Mouse (Mus musculus): ENCODE measurements at regions not wholly inside any gene's neighbourhood (a gene's known extent, or its start where the extent isn't known, plus 50 kb on each side); places are given as distances from the start of the nearest gene placed in this dataset.

DNA sequence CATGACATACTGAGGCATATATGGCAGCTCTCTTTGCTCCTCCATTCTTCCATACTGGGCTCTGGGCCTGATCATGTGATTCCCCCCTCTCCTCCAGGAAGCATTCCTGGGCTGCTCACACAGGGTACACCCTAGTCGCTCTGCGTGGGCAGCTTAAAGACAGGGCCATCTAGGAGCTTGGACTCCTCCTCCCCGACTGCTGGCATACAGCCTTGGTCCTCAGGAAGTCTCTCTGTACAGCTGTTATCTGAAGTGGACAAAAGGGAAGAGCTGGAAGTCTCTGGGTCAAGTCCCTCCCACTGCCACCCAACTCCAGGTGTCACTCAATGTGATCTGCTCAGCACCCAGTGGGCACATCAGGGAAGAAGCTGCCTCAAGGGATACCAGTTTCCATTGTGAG, 102.6 kb upstream of the Zfp618 start:
- no peak overlapping the region for H3K9ac ChIP-seq (ENCODE audit: low read length)
- no peak overlapping the region for H3K4me3 ChIP-seq (ENCODE audit: low read length)
- 78% methylated on average over 3 of the region's 3 CpGs for WGBS
- H3K27me3 ChIP-seq (ENCODE audit: control insufficient read depth, insufficient read depth, low read length) = no peaks in the 10 kb centered on the region
- H3K9me3 ChIP-seq (replicated peaks; ENCODE audit: control insufficient read depth, low read length) = no peaks in the 10 kb centered on the region
- H3K36me3 ChIP-seq (ENCODE audit: control insufficient read depth, insufficient read depth) = no peaks in the 10 kb centered on the region
- H3K4me1 ChIP-seq (ENCODE audit: control insufficient read depth, insufficient read depth, low read length) = no peaks in the 10 kb centered on the region
- no peak for ATAC-seq (replicated peaks; ENCODE audit: extremely low read depth, insufficient read depth, low FRiP score)
- no peak overlapping the region for H3K4me2 ChIP-seq (ENCODE audit: low read depth, low read length)
- H3K27ac ChIP-seq (ENCODE audit: low read length) = no peak overlapping the region

DNA sequence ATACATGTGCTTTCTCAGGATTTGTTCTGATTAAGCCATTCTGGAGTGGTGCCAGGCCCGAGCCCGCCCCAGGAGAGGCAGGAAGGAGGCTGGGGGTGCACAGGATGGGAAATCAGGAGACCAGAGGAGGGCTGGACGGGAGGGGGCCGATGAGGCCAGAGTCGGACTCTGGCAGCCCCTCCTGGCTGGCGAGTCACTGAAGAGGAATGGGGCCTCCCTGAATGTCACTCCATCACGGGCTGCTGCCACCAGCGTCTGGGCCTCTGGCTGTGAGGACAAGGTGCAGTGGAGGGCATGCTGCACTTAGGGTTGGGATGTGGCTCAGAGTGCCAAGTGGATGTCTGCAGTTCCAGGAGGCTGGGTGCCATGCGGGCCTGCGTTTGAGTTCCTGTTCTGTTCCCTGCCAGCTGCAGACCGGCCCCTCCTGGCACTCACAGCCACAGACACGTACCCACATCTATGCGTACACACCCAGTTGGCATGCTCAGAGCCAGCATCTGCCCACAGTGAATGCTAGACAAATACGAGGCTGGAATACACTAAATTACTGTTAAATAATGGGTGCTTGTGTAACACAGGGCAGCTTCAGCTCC, 94.9 kb upstream of the Zfp618 start:
- no peaks in the 10 kb centered on the region for H3K9me3 ChIP-seq (replicated peaks; ENCODE audit: control insufficient read depth, low read length)
- H3K27me3 ChIP-seq (ENCODE audit: control insufficient read depth, insufficient read depth, low read length) = no peaks in the 10 kb centered on the region
- no peak overlapping the region for H3K4me3 ChIP-seq (ENCODE audit: low read length)
- peaks cover 6% of the 10 kb centered on the region for H3K4me1 ChIP-seq (ENCODE audit: control insufficient read depth, insufficient read depth, low read length)
- H3K36me3 ChIP-seq (ENCODE audit: control insufficient read depth, insufficient read depth) = no peaks in the 10 kb centered on the region
- 38% methylated on average over 14 of the region's 14 CpGs for WGBS
- H3K9ac ChIP-seq (ENCODE audit: low read length) = no peak overlapping the region
- ATAC-seq (replicated peaks; ENCODE audit: extremely low read depth, insufficient read depth, low FRiP score) = peak; percentile 49; the same call in 1 of the 2 replicates
- no peak overlapping the region for H3K27ac ChIP-seq (ENCODE audit: low read length)
- H3K4me2 ChIP-seq (ENCODE audit: low read depth, low read length) = no peak overlapping the region

DNA sequence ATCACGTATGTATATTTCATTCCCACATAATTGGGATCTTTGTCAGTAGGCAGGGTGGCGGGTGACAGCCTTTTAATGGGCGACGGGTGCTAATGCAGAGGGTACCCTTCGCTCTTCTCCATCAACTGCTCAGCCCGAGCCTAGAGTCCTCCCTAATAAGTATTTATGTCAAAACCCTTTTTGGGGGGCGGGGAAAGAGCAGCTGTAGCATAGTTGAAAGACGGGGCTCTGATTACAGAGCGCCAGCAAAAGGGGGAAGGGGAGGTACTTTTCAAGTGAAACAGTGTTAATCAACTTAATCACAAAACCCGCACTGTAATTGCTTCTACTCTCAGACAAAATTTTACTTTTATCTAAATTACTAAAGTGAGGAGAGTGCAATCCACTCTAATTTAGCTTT, 92.8 kb upstream of the Zfp618 start:
- WGBS = 86% methylated on average over 10 of the region's 10 CpGs
- no peak overlapping the region for H3K9ac ChIP-seq (ENCODE audit: low read length)
- no peak overlapping the region for H3K4me2 ChIP-seq (ENCODE audit: low read depth, low read length)
- H3K27me3 ChIP-seq (ENCODE audit: control insufficient read depth, insufficient read depth, low read length) = no peaks in the 10 kb centered on the region
- H3K36me3 ChIP-seq (ENCODE audit: control insufficient read depth, insufficient read depth) = no peaks in the 10 kb centered on the region
- no peak overlapping the region for H3K4me3 ChIP-seq (ENCODE audit: low read length)
- no peaks in the 10 kb centered on the region for H3K9me3 ChIP-seq (replicated peaks; ENCODE audit: control insufficient read depth, low read length)
- no peak for ATAC-seq (replicated peaks; ENCODE audit: extremely low read depth, insufficient read depth, low FRiP score)
- peaks cover 6% of the 10 kb centered on the region for H3K4me1 ChIP-seq (ENCODE audit: control insufficient read depth, insufficient read depth, low read length)
- no peak overlapping the region for H3K27ac ChIP-seq (ENCODE audit: low read length)

DNA sequence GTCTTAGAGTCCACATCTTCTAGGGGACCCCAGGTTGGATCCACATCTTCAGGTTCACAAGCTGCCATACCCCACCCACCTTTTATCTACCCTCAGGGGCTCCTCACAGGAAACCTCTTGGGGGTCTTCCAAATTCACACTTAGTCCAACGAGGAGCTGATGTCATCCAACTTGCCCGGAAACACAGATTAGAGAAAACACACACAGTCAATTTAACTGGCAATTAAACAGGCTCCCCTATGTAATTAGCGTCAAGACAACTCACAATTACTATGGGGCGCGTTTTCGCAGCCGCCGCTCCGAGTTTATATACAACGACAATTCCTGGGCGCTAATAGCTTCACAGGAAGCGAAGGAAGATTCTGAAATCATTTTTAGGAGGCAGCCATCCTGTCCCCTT, 91.4 kb upstream of the Zfp618 start:
- Histone ChIP-seq H3K4me1 (ENCODE audit: control insufficient read depth, insufficient read depth, low read length) (peaks cover 6% of the 10 kb centered on the region), H3K27ac (ENCODE audit: low read length) (no peak overlapping the region), H3K36me3 (ENCODE audit: control insufficient read depth, insufficient read depth) (no peaks in the 10 kb centered on the region), H3K4me3 (ENCODE audit: low read length) (no peak overlapping the region), H3K9me3 (replicated peaks; ENCODE audit: control insufficient read depth, low read length) (no peaks in the 10 kb centered on the region), H3K27me3 (ENCODE audit: control insufficient read depth, insufficient read depth, low read length) (no peaks in the 10 kb centered on the region; the same call in 1 of the 2 replicates), H3K9ac (ENCODE audit: low read length) (no peak overlapping the region), H3K4me2 (ENCODE audit: low read depth, low read length) (no peak overlapping the region)
- ATAC-seq (replicated peaks; ENCODE audit: extremely low read depth, insufficient read depth, low FRiP score) = no peak
- 82% methylated on average over 12 of the region's 12 CpGs for WGBS

DNA sequence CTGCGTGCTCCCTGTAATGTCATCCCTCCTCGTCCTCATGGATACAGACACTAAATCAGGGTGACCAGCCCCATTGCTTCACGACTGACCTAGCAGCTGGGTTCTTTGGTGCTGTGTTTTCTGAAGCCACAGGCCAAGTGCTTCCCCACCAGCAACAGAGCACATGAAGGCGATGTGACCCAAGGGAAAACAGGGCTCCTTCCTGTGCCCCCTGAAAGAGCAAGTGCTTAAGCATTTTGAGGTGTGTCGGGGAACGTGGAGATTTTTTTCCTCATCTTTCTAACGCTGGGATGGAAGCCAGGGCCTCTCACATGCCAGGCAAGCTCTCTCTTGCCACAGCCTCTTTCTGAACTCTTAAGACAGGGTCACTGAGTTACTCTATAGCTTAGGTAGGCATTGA, 87.3 kb upstream of the Zfp618 start:
- no peak overlapping the region for H3K27ac ChIP-seq (ENCODE audit: low read length)
- ATAC-seq (replicated peaks; ENCODE audit: extremely low read depth, insufficient read depth, low FRiP score) = no peak
- no peaks in the 10 kb centered on the region; the same call in 1 of the 2 replicates for H3K27me3 ChIP-seq (ENCODE audit: control insufficient read depth, insufficient read depth, low read length)
- no peak overlapping the region for H3K4me3 ChIP-seq (ENCODE audit: low read length)
- H3K36me3 ChIP-seq (ENCODE audit: control insufficient read depth, insufficient read depth) = no peaks in the 10 kb centered on the region
- 75% methylated on average over 7 of the region's 7 CpGs for WGBS
- H3K4me1 ChIP-seq (ENCODE audit: control insufficient read depth, insufficient read depth, low read length) = no peaks in the 10 kb centered on the region
- no peak overlapping the region for H3K4me2 ChIP-seq (ENCODE audit: low read depth, low read length)
- no peak overlapping the region for H3K9ac ChIP-seq (ENCODE audit: low read length)
- H3K9me3 ChIP-seq (replicated peaks; ENCODE audit: control insufficient read depth, low read length) = 0 out of 2 replicates have a peak, but pooled peaks cover 2% of the 10 kb centered on the region

DNA sequence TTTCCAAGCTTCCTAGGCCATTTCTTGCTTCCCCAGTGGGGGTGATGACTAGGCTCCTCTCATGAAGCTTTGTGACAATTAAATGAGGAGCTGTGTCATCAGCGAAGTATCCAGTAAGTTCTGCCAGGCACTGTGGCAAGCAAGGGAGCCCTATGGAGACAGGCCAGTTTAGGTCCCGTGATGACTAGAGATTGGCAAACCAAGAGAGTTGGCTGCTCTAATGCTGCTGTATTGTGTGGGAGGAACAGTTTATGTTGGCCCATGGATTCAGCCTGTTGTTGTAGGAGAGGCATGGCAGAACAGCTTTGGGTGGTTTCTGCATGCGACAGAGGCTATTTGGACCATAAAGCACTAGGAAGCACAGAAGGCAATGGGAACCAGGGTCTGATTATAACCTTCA, 86.4 kb upstream of the Zfp618 start:
- H3K36me3 ChIP-seq (ENCODE audit: control insufficient read depth, insufficient read depth) = no peaks in the 10 kb centered on the region
- no peak overlapping the region for H3K9ac ChIP-seq (ENCODE audit: low read length)
- no peaks in the 10 kb centered on the region for H3K4me1 ChIP-seq (ENCODE audit: control insufficient read depth, insufficient read depth, low read length)
- no peaks in the 10 kb centered on the region; the same call in 1 of the 2 replicates for H3K27me3 ChIP-seq (ENCODE audit: control insufficient read depth, insufficient read depth, low read length)
- H3K4me2 ChIP-seq (ENCODE audit: low read depth, low read length) = no peak overlapping the region
- 62% methylated on average over 3 of the region's 3 CpGs for WGBS
- no peak overlapping the region for H3K4me3 ChIP-seq (ENCODE audit: low read length)
- no peak for ATAC-seq (replicated peaks; ENCODE audit: extremely low read depth, insufficient read depth, low FRiP score)
- H3K9me3 ChIP-seq (replicated peaks; ENCODE audit: control insufficient read depth, low read length) = 0 out of 2 replicates have a peak, but pooled peaks cover 2% of the 10 kb centered on the region
- H3K27ac ChIP-seq (ENCODE audit: low read length) = no peak overlapping the region

DNA sequence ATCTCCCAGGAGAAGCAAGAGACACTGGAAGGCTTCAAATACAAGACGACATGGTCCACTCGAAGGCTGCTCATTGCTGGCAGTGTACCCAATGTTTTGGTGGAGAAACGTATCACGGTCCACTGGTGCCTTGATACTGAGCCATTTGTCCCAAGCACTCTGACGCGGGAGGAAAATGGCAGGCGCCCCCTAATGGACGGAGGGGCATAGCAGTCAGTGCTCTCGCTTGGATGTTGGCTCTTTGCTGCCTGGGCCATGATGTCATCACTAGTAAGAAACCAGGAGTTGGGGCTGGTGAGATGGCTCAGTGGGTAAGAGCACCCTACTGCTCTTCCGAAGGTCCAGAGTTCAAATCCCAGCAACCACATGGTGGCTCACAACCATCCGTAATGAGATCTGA, 83.5 kb upstream of the Zfp618 start:
- H3K9ac ChIP-seq (ENCODE audit: low read length) = no peak overlapping the region
- H3K27ac ChIP-seq (ENCODE audit: low read length) = no peak overlapping the region
- H3K36me3 ChIP-seq (ENCODE audit: control insufficient read depth, insufficient read depth) = no peaks in the 10 kb centered on the region
- 68% methylated on average over 10 of the region's 11 CpGs for WGBS
- H3K9me3 ChIP-seq (replicated peaks; ENCODE audit: control insufficient read depth, low read length) = 0 out of 2 replicates have a peak, but pooled peaks cover 2% of the 10 kb centered on the region
- H3K4me2 ChIP-seq (ENCODE audit: low read depth, low read length) = no peak overlapping the region
- no peaks in the 10 kb centered on the region; the same call in 1 of the 2 replicates for H3K27me3 ChIP-seq (ENCODE audit: control insufficient read depth, insufficient read depth, low read length)
- H3K4me1 ChIP-seq (ENCODE audit: control insufficient read depth, insufficient read depth, low read length) = no peaks in the 10 kb centered on the region
- no peak for ATAC-seq (replicated peaks; ENCODE audit: extremely low read depth, insufficient read depth, low FRiP score)
- H3K4me3 ChIP-seq (ENCODE audit: low read length) = no peak overlapping the region

DNA sequence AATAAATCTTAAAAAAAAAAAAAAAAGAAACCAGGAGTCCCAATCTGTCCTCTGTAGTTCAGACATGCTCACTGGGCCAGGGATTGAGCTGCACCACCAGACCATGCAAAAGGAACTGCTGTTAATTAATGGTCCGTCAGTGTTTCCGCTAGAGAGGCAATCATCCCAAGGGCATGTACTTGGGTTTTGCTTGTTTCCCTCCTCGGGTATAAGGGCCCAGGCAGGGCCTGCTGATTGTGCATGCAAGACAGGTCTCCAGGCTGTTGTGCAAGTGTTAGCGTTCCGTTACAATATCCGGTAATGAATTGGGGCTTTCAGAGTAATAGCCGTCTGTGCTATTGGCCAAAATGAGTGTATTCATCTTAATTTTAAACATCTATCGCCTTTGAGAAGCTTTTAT, 83.1 kb upstream of the Zfp618 start:
- WGBS = 84% methylated on average over 8 of the region's 8 CpGs
- Histone ChIP-seq H3K9me3 (replicated peaks; ENCODE audit: control insufficient read depth, low read length) (0 out of 2 replicates have a peak, but pooled peaks cover 2% of the 10 kb centered on the region), H3K4me2 (ENCODE audit: low read depth, low read length) (no peak overlapping the region), H3K9ac (ENCODE audit: low read length) (no peak overlapping the region), H3K36me3 (ENCODE audit: control insufficient read depth, insufficient read depth) (no peaks in the 10 kb centered on the region), H3K4me3 (ENCODE audit: low read length) (no peak overlapping the region), H3K4me1 (ENCODE audit: control insufficient read depth, insufficient read depth, low read length) (no peaks in the 10 kb centered on the region), H3K27me3 (ENCODE audit: control insufficient read depth, insufficient read depth, low read length) (no peaks in the 10 kb centered on the region; the same call in 1 of the 2 replicates), H3K27ac (ENCODE audit: low read length) (no peak overlapping the region)
- ATAC-seq (replicated peaks; ENCODE audit: extremely low read depth, insufficient read depth, low FRiP score) = no peak

DNA sequence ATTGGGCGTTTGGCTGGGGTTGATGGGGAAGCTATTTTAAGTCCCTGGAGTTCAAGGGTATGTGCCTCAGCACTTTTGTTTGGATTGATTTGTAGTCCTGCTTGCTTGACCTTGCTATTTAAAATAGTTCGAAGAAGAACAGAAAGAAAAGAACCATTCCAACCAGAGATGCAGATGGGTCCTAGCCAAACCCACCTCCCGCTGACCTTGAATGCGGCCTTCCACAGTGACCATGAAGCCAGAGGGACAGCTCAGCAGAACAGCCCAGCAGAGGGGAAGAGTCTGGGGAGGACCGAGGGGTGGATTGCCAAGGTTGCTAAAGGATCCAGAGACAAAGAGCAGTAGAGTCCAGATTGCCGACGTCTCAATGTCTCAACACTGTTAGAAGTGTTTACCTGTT, 76.6 kb upstream of the Zfp618 start:
- ATAC-seq (replicated peaks; ENCODE audit: extremely low read depth, insufficient read depth, low FRiP score) = no peak
- H3K27ac ChIP-seq (ENCODE audit: low read length) = no peak overlapping the region
- H3K9ac ChIP-seq (ENCODE audit: low read length) = no peak overlapping the region
- no peak overlapping the region for H3K4me3 ChIP-seq (ENCODE audit: low read length)
- H3K9me3 ChIP-seq (replicated peaks; ENCODE audit: control insufficient read depth, low read length) = no peaks in the 10 kb centered on the region
- 82% methylated on average over 7 of the region's 7 CpGs for WGBS
- H3K4me2 ChIP-seq (ENCODE audit: low read depth, low read length) = no peak overlapping the region
- peaks cover 3% of the 10 kb centered on the region; the same call in 1 of the 2 replicates for H3K27me3 ChIP-seq (ENCODE audit: control insufficient read depth, insufficient read depth, low read length)
- H3K36me3 ChIP-seq (ENCODE audit: control insufficient read depth, insufficient read depth) = no peaks in the 10 kb centered on the region
- no peaks in the 10 kb centered on the region for H3K4me1 ChIP-seq (ENCODE audit: control insufficient read depth, insufficient read depth, low read length)

Data from heart, embryonic 16.5 days (tissue).